Mouse (Mus musculus) stomach, embryonic 16.5 days (tissue): Measurements from ENCODE around the gene Meis3. TPM values are rescaled to one million over a fixed set of nuclear protein-coding genes. Genes with fewer than 3 reads are reported as not detected.

Experiments
- ATAC-seq: fragments of 200-750 bp; cut with Nextera tagmentation; 2 replicates; pipeline ENCODE4 v1.8.0; 2017; ENCODE audit warnings: moderate number of reproducible peaks, moderate TSS enrichment; ENCODE audit not compliant: insufficient read depth, low FRiP score
- H3K27ac ChIP-seq: fragments of 300-500 bp; sonication (generic); 2 replicates; pipeline ENCODE4 v1.5.1; 2014; ENCODE audit warnings: low read length
- H3K27me3 ChIP-seq: fragments of 300-500 bp; sonication (generic); 2 replicates; pipeline ENCODE4 v1.6.1; 2014; ENCODE audit warnings: low read length, control low read depth, mixed read lengths; ENCODE audit not compliant: control insufficient read depth, insufficient read depth
- H3K36me3 ChIP-seq: fragments of 300-500 bp; sonication (generic); 2 replicates; pipeline ENCODE4 v1.6.1; 2014; ENCODE audit warnings: low read length; ENCODE audit not compliant: control insufficient read depth, insufficient read depth
- H3K4me1 ChIP-seq: fragments of 300-500 bp; sonication (generic); 2 replicates; pipeline ENCODE4 v1.6.1; 2014; ENCODE audit warnings: low read length, control low read depth, mixed read lengths; ENCODE audit not compliant: control insufficient read depth, insufficient read depth
- H3K4me2 ChIP-seq: fragments of 300-500 bp; sonication (generic); 2 replicates; pipeline ENCODE4 v1.6.1; 2014; ENCODE audit warnings: low read depth, low read length, mixed read lengths
- H3K4me3 ChIP-seq: fragments of 300-500 bp; sonication (generic); replicated peaks from 2 replicates; pipeline ENCODE4 v1.5.1; 2014; ENCODE audit warnings: mild to moderate bottlenecking, low read length
- H3K9ac ChIP-seq: fragments of 300-500 bp; sonication (generic); 2 replicates; pipeline ENCODE4 v1.6.1; 2014; ENCODE audit warnings: low read length
- H3K9me3 ChIP-seq: fragments of 300-500 bp; sonication (generic); replicated peaks from 2 replicates; pipeline ENCODE4 v1.6.1; 2016; ENCODE audit warnings: low read length, control low read depth; ENCODE audit not compliant: control insufficient read depth
- WGBS: fragments of 180-500 bp; shearing (Covaris S2); extraction: QIAGEN DNeasy Blood & Tissue Kit; methylation state at CpG from one replicate; pipeline ENCODE4 v1.1.7; 2014; 5-methylcytosine and 5-hydroxymethylcytosine counted together
- polyA plus RNA-seq: library from polyadenylated mRNA; unstranded; fragments of >200 nt; fragmentation: Nextera tagmentation; extraction: Ambion mirVana; gene quantifications from 2 replicates; pipeline ENCODE4 v1.2.1, GENCODE M21; 2015

Meis3 gene
- polyA plus RNA-seq, 1 experiment from 2014 or later: 22.1 TPM

DNA sequence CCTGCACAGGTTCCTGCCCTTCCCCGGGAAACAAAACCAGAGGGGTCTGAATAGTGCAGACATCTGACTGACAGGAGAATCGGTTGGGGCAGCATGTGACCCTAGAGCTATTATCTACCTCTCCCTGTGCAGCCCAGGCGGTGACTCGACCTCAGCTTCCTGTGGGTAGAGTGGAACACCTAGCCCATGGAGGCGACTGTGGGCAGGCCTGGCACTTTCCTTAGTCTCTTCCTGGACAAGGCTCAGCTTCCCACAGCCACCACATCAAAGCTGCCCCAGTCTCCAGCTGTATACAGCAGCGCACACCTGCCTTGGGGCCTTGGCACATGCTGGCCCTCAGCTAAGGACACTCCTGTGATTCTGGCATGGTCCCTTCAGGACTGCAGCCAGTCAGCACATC lies 26.2 kb downstream of the Meis3 start:
- Histone ChIP-seq H3K36me3 (peaks cover 4% of the 10 kb centered on the region), H3K4me3 (no peak overlapping the region)
- WGBS: 84% methylated on average over 6 of the region's 6 CpGs

DNA sequence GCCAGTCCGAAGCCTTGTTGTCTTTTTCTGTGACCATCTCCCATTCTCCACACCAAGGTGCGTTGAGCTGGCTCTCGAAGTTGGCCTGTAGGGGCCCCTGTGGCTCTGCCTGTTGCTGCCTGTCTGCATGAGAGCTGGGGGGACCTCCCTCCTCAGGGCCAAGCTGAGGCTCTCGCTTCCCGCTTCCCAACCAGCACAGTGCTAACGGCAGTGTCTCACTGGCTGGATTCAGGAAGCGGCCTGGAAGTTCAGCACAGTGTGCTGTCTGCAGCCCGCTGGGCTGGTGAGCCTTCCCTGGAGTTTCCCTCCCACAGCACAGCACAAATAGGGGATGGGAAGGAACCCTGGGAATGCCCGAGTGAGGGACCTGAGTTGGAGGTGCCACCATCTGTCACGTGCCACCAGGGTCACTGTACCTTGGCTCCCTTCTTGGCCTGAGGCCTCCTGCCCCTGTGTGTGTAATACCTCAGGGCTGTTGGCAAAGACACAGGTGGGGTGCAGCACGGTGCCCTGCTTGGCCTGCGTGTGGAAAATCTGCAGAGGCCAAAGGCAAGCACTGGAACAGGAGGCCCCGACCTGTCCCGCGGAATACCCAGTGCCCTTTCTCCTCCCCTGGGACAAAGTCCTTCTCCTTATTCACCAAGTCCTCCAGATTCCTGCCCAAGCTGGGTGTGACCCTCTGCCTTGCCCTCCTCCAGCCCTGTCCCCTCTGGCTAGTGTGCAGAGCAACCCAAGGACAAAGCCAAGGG lies 28.0 kb downstream of the Meis3 start:
- H3K9me3 ChIP-seq: no peaks in the 10 kb centered on the region
- 83% methylated on average over 15 of the region's 15 CpGs for WGBS
- no peak for ATAC-seq
- H3K4me2 ChIP-seq: no peak overlapping the region
- H3K4me3 ChIP-seq: no peak overlapping the region; the same call in 1 of the 2 replicates
- H3K36me3 ChIP-seq: peaks cover 4% of the 10 kb centered on the region
- H3K4me1 ChIP-seq: no peaks in the 10 kb centered on the region
- H3K27me3 ChIP-seq: no peaks in the 10 kb centered on the region
- no peak overlapping the region for H3K9ac ChIP-seq
- no peak overlapping the region for H3K27ac ChIP-seq

More for the DNA sequence above, 26.2 kb downstream of the Meis3 start:
- no peak for ATAC-seq
- no peaks in the 10 kb centered on the region for H3K4me1 ChIP-seq
- H3K4me2 ChIP-seq: no peak overlapping the region
- no peaks in the 10 kb centered on the region for H3K9me3 ChIP-seq
- H3K27me3 ChIP-seq: no peaks in the 10 kb centered on the region
- no peak overlapping the region for H3K27ac ChIP-seq
- no peak overlapping the region for H3K9ac ChIP-seq

- H3K9ac ChIP-seq: 0 out of 2 replicates have a peak overlapping the region, but pooled peaks have one; percentile 31
- no peak for ATAC-seq
These were observed 28.6 kb downstream of the Meis3 start for GRCm38 (mm10) chr7:16203505-16203903.

DNA sequence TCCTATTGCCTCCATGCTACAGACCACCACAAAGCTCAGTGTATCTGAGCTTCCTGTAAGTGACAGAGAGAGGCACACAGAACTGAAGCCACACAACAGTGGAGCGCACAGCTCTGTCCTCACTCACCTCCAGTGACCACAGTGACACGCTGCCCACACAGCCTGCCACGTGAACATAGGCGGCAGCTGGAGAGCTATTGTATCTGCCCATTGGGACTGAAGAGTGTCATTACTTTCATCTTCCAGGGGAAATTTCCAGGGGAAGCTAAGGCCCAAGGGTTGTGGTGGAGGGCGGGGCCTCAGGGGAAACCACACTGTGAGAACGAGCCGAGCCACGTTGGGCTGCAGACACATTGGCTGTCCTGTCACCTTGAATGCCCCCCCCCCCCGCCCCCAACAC lies 29.9 kb downstream of the Meis3 start:
- ATAC-seq: no peak
- Histone ChIP-seq H3K4me3 (no peak overlapping the region), H3K36me3 (peaks cover 4% of the 10 kb centered on the region), H3K9ac (no peak overlapping the region), H3K4me2 (no peak overlapping the region), H3K27ac (no peak overlapping the region), H3K27me3 (no peaks in the 10 kb centered on the region), H3K9me3 (no peaks in the 10 kb centered on the region), H3K4me1 (0 out of 2 replicates have a peak, but pooled peaks cover 5% of the 10 kb centered on the region)
- 73% methylated on average over 9 of the region's 9 CpGs for WGBS

More at GRCm38 (mm10) chr7:16203505-16203903, 28.6 kb downstream of the Meis3 start:
- Histone ChIP-seq H3K27me3 (no peaks in the 10 kb centered on the region), H3K4me1 (no peaks in the 10 kb centered on the region), H3K36me3 (peaks cover 4% of the 10 kb centered on the region), H3K4me2 (no peak overlapping the region), H3K27ac (no peak overlapping the region), H3K4me3 (no peak overlapping the region; the same call in 1 of the 2 replicates), H3K9me3 (no peaks in the 10 kb centered on the region)
- 81% methylated on average over 13 of the region's 13 CpGs for WGBS

DNA sequence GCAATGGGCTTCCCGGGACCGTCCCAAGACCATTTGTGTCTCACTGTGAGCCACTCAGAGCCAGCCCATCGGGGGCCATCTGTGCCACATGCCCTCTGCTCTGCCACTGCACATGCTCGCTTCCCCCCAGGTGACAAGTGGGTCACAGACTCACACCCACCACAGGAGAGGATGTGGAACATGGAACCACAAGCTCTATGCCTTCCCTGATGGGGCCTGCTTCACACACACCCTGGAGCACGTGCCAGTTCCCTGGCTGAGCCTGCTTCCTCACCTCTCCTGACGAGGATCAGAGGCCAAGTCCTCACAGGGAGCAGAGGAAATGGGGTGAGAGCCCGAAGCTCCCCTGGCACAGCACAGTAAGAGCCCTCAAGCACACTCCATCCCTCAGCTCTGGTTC lies 32.2 kb downstream of the Meis3 start:
- H3K4me2 ChIP-seq: no peak overlapping the region
- 0 out of 2 replicates have a peak, but pooled peaks cover 5% of the 10 kb centered on the region for H3K4me1 ChIP-seq
- no peak for ATAC-seq
- no peak overlapping the region for H3K9ac ChIP-seq
- peak overlapping the region; percentile 39; the same call in 1 of the 2 replicates for H3K27ac ChIP-seq
- peaks cover 4% of the 10 kb centered on the region; the same call in 1 of the 2 replicates for H3K36me3 ChIP-seq
- 77% methylated on average over 7 of the region's 7 CpGs for WGBS
- no peaks in the 10 kb centered on the region for H3K27me3 ChIP-seq
- H3K9me3 ChIP-seq: no peaks in the 10 kb centered on the region
- H3K4me3 ChIP-seq: no peak overlapping the region

DNA sequence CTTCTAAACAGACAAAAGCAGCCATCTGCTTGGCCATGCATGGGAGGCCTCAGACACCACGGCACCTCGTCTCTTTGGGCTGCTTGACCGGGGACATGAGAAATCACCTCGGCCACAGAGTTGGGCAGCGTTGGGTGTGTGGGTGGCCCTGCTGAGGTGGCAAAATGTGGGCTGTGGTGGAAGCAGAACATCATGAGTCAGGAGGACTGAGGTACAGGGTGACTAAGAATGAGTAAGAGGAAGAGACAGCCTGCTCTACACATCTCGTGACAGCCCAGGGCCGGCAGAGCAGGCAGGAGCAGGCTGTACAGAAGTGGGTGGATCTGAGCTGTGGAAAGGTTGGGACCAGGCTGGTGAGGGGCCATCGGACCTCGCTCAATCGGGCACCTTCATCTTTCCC lies 32.6 kb downstream of the Meis3 start:
- Histone ChIP-seq H3K4me2 (no peak overlapping the region), H3K4me1 (0 out of 2 replicates have a peak, but pooled peaks cover 5% of the 10 kb centered on the region), H3K36me3 (peaks cover 4% of the 10 kb centered on the region; the same call in 1 of the 2 replicates), H3K27me3 (no peaks in the 10 kb centered on the region), H3K4me3 (no peak overlapping the region), H3K9ac (no peak overlapping the region), H3K9me3 (no peaks in the 10 kb centered on the region), H3K27ac (peak overlapping the region; percentile 39; the same call in 1 of the 2 replicates)
- peak; percentile 19; the same call in 1 of the 2 replicates for ATAC-seq
- WGBS: 86% methylated on average over 10 of the region's 10 CpGs

DNA sequence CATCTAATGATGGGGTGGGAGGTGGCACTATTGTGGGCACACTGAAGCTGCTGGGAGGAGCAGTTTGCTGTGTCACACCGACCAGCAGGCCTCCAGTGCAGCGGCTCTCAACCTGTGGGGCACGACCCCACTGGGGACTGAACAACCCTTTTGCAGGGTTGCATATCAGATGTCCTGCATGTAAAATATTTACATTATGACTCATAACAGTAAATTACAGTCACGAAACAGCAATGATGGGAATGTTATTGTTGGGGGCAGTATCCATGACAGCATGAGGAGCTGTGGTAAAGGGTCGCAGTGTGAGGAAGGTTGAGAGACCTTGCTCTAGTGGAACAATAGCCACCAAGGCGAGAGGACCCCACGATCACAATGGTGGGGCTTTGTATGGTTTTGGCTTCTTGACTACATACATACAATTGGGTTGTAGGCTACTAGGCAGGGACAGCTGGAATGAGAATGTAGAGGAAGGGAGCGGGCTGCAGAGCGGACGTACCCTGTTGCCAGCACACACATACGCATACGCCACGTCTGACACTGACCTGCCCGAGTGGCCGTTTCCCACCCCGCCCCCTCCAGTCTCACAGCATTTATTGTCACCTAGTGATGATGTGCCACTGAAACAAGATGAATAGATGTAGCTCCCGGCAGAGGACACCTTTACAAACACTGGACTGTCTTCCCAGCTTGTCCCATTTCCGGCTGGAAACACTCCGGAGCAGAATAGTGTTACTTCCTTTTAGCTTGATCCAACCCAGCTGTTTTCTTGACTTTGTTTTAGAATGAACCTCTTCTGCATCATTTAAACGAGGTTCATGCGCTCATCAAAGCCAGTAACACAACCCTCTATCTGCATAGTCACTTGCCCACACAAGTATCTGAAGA lies 34.1 kb downstream of the Meis3 start:
- Histone ChIP-seq H3K9ac (no peak overlapping the region), H3K4me3 (no peak overlapping the region), H3K4me1 (0 out of 2 replicates have a peak, but pooled peaks cover 5% of the 10 kb centered on the region), H3K36me3 (peaks cover 5% of the 10 kb centered on the region; the same call in 1 of the 2 replicates), H3K27me3 (no peaks in the 10 kb centered on the region), H3K9me3 (no peaks in the 10 kb centered on the region), H3K4me2 (no peak overlapping the region), H3K27ac (peak overlapping the region; percentile 23; the same call in 1 of the 2 replicates)
- WGBS: 64% methylated on average over 21 of the region's 21 CpGs
- ATAC-seq: no peak

- H3K4me2 ChIP-seq: no peak overlapping the region
- no peak for ATAC-seq
- no peak overlapping the region for H3K9ac ChIP-seq
- H3K4me1 ChIP-seq: 0 out of 2 replicates have a peak, but pooled peaks cover 5% of the 10 kb centered on the region
- H3K27me3 ChIP-seq: no peaks in the 10 kb centered on the region
- peaks cover 4% of the 10 kb centered on the region for H3K36me3 ChIP-seq
- H3K27ac ChIP-seq: no peak overlapping the region
- no peak overlapping the region for H3K4me3 ChIP-seq
- 74% methylated on average over 12 of the region's 12 CpGs for WGBS
- no peaks in the 10 kb centered on the region for H3K9me3 ChIP-seq
These were observed 36.0 kb downstream of the Meis3 start for GRCm38 (mm10) chr7:16210862-16211365.
